Mouse (Mus musculus): ENCODE data around the gene Gm9944.

- TF ChIP-seq CTCF (conservative IDR thresholded peaks at IDR 0.05; ENCODE audit: low read length) (no peak), POU5F1 (IDR thresholded peaks at IDR 0.05; ENCODE audit: borderline replicate concordance, low read length) (no peak), NANOG (IDR thresholded peaks at IDR 0.05; ENCODE audit: borderline replicate concordance, low read length) (no peak)
These were observed 22.4 kb downstream of the Gm9944 start for GRCm38 (mm10) chr4:144430723-144431122.

All from E14TG2a.4 (cell line).